Mouse (Mus musculus): Measurements from ENCODE around the gene Dapk1.
"Not testable (repeated sequence)": the region's sequence is repeated elsewhere in the genome, so short reads cannot be mapped to it uniquely, and the experiment has no call there.

GRCm38 (mm10) chr13:60610971-60611370 lies 9.2 kb downstream of the Dapk1 start:
- not testable (repeated sequence) for TF ChIP-seq EP300, CTCF (IDR thresholded peaks at IDR 0.05; ENCODE audit: low read depth)
